Mouse (Mus musculus) Muller cell, postnatal 12 days (primary cell): ENCODE measurements at regions not wholly inside any gene's neighbourhood (a gene's known extent, or its start where the extent isn't known, plus 50 kb on each side); places are given as distances from the start of the nearest gene placed in this dataset.

Experiments
- DNase-seq: peaks from one replicate; pipeline ENCODE4 v3.0.0-alpha.2; 2015; ENCODE audit errors: inconsistent ontology term

- peak; percentile 92 for DNase-seq
These were observed 59.0 kb upstream of the Ntm start for GRCm38 (mm10) chr9:30021981-30022380.

GRCm38 (mm10) chr9:30025275-30025674, 62.3 kb upstream of the Ntm start:
- no peak for DNase-seq

- no peak for DNase-seq
These were observed 64.0 kb upstream of the Ntm start for GRCm38 (mm10) chr9:30026939-30027338.

GRCm38 (mm10) chr9:30040396-30040795, 77.5 kb upstream of the Ntm start:
- DNase-seq = peak; percentile 79

- no peak for DNase-seq
These were observed 101.6 kb upstream of the Ntm start for GRCm38 (mm10) chr9:30064551-30064950.

GRCm38 (mm10) chr9:30067980-30068379, 105.0 kb upstream of the Ntm start:
- DNase-seq = no peak

GRCm38 (mm10) chr9:30075233-30075632, 112.3 kb upstream of the Ntm start:
- DNase-seq = no peak

- DNase-seq = no peak
These were observed 113.1 kb upstream of the Ntm start for GRCm38 (mm10) chr9:30076006-30076405.

GRCm38 (mm10) chr9:30076482-30076881, 113.5 kb upstream of the Ntm start:
- DNase-seq = no peak

GRCm38 (mm10) chr9:30101942-30102341, 139.0 kb upstream of the Ntm start:
- DNase-seq = no peak

- DNase-seq = no peak
These were observed 159.4 kb upstream of the Ntm start for GRCm38 (mm10) chr9:30122371-30122770.

GRCm38 (mm10) chr9:30129151-30129550, 166.2 kb upstream of the Ntm start:
- DNase-seq = peak; percentile 39

- no peak for DNase-seq
These were observed 168.7 kb upstream of the Ntm start for GRCm38 (mm10) chr9:30131626-30132025.

GRCm38 (mm10) chr9:30134303-30134702, 171.4 kb upstream of the Ntm start:
- DNase-seq = no peak

GRCm38 (mm10) chr9:30137611-30138287, 174.8 kb upstream of the Ntm start:
- peak; percentile 95 for DNase-seq

- DNase-seq = peak; percentile 96
These were observed 177.2 kb upstream of the Ntm start for GRCm38 (mm10) chr9:30140188-30140587.

- no peak for DNase-seq
These were observed 178.2 kb upstream of the Ntm start for GRCm38 (mm10) chr9:30141186-30141585.

GRCm38 (mm10) chr9:30142806-30143458, 180.0 kb upstream of the Ntm start:
- no peak for DNase-seq

- DNase-seq = no peak
These were observed 186.8 kb upstream of the Ntm start for GRCm38 (mm10) chr9:30149481-30150468.

GRCm38 (mm10) chr9:30151173-30151572, 188.2 kb upstream of the Ntm start:
- DNase-seq = no peak

- no peak for DNase-seq
These were observed 203.4 kb upstream of the Ntm start for GRCm38 (mm10) chr9:30166235-30166752.

- DNase-seq = no peak
These were observed 204.3 kb upstream of the Ntm start for GRCm38 (mm10) chr9:30167223-30167622.
